Mouse (Mus musculus) adrenal gland, postnatal 14 days (tissue): ENCODE data around the gene Katna1. TPM values are rescaled to one million over a fixed set of nuclear protein-coding genes. Genes with fewer than 3 reads are reported as not detected.
"Not testable (repeated sequence)": the region's sequence is repeated elsewhere in the genome, so short reads cannot be mapped to it uniquely, and the experiment has no call there.

Experiments
- DNase-seq: peaks from one replicate; pipeline ENCODE4 v3.0.0; 2021; ENCODE audit warnings: mixed read lengths
- long read RNA-seq, 2 experiments: library from polyadenylated mRNA; stranded (forward); transcript quantifications; one replicate each; pipeline ENCODE4 v2.0.0; 2021
- total RNA-seq: library from RNA; stranded (reverse); gene quantifications from 2 replicates; pipeline ENCODE4 v1.2.3, GENCODE M21; 2021

Gene Katna1
- 33.8 and 35.4 TPM in 2 replicates for total RNA-seq
- long read RNA-seq, experiment 1, transcript Katna1-201 (11 exons, 1,774 nt) = major isoform, 30 of 44 reads
- long read RNA-seq, experiment 1, partial matches to known transcripts = 7 of 44 reads
- long read RNA-seq, experiment 1, other reads (novel, unspliced or antisense) = 7 of 44 reads
- long read RNA-seq, experiment 2, transcript Katna1-201 (11 exons, 1,774 nt) = major isoform, 25 of 37 reads
- long read RNA-seq, experiment 2, partial matches to known transcripts = 4 of 37 reads
- long read RNA-seq, experiment 2, other reads (novel, unspliced or antisense) = 8 of 37 reads

DNA sequence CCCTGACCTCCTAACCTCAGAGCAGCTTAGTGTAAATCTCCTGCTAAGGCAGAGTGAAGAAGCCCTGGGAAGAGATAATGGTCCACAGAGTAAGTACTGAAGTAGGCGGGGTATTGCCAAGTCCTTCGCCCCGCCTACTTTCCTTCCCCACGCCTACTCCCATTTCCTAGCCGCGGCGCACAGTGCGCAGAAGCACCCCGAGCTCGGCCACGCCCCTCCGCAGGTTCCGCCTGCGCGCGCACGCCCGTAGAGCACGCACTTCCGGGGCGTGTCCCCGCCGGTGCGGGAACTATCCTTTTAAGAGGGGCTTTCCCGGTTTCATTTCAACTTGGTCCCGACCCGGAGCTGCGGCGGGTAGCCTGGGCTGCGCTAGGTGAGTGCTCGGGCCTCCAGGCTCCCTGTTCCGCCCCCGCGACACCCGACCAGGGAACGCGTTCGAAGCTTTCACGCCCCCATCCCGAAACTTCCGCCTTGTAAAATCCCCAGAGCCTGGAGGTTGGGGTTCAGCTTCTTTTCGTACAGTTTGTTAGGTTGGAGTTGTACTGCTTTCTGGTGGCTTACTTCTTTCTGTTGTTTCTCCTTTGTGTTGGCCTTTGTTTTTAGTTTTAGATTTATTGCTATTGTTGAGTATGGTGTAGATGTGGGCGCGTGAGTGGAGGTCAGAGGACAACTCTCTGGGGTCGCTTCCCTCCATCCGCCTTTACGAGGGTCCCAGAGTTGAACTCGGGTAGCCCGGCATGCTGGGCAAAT is at the start of gene Katna1:
Gene Katna1, plus strand, starts transcription at position 250 of the 750 bp plus-strand sequence.
- peak; percentile 98 for DNase-seq

DNA sequence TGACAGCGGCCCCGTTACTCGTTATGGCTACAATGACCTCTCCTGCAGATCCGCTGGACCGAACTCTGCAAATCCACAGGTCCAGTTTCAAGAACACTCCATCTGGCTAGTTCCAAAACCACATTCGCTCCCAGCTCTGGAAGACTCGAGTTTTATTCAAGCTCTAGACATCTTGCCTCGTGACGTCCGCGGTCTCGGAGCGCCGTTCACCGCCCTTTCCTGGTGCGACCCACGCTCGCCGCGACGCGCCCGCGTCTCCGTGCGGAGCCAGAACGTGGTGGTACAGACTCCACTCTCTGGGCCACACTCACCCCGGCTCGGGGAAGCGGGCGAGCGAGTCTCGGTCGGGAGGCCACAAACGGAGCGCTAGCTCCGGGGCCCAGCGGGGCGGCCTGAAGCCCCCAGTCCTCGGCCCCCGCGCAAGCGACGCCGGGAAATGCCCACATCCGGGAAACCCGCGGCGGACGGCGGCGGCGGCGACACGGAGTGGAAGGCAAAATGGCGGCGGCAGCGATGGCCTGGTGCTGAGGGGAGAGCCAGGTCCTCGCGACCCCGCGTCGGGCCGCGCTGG is 45.0 kb upstream of the Katna1 start, which contains the start of the genes Pcmt1 and Lats1:
Gene Pcmt1, minus strand, starts transcription at position 406 of the 571 bp plus-strand sequence.
Gene Lats1, plus strand, starts transcription at position 484 of the 571 bp plus-strand sequence.
- DNase-seq = peak; percentile 95

DNA sequence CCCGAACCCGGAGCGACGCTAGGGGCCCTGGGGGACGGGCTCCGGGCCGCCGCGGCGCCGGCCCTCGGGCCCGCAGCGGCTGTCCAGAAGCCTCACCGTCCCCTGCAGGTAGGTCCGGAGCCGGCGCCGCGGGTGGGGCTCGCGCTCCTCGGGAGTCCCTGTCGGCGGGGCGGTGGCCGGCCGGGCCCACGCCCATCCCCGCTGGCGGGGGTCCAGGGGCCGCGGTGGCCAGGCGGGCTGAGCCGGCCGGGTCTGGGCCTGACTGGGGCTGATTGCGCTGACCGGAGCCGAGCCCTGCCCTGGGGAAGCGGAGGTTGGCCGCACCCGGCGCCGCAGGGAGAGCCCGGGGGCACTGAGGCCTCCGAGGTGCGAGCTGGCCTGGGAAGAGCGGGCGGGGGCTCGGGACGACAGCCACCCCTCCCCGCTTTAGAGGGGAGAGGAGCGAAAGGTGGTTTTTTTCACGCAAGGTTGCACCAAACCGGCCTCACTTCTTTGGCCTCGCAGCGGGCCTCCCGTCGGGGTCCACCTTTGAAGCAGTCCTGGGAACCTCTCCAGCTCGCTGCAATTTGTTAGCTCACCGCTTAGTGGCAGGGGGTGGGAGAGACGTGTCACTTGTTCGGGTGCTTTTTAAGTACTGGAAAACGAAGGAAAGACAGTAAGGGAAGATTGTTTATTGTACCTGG is 44.3 kb upstream of the Katna1 start:
- peak; percentile 88 for DNase-seq

DNA sequence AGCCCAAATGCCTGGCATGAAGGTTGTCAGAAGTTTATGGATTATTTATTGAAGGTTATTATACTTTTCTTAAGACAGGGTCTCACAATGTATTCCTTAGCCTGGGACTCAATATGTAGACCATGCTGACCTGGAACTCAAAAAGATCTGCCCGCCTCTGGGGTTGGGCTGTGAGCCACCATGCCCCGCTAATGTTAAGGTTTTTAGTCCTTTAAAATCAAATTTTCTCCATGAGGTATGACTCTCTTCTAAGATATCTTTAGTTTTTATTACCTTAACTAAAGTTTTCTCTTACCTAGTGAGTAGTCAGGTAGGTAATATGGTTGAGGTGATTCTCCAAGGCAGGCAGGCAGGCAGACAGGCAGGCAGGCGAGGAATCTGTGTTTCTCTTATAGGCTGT is 43.6 kb upstream of the Katna1 start:
- DNase-seq = no peak

DNA sequence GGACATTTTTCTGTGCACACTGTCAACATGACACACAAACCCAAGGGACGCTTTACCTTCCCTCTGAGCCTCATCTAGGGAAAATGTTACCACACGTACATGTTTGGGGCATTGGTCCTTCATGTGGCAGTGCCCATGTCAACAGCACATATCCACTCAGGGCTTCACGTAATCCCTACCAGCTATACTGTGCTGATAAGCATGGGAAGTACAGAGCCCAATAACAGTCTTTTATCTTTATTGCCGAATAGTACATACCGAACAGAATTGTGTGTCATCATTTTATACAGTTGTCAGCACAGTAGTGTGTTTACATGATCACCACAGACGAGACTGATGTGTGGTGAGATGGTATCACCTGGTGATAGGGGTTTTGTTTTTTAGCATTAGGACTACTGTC is 38.9 kb upstream of the Katna1 start:
- DNase-seq = no peak

DNA sequence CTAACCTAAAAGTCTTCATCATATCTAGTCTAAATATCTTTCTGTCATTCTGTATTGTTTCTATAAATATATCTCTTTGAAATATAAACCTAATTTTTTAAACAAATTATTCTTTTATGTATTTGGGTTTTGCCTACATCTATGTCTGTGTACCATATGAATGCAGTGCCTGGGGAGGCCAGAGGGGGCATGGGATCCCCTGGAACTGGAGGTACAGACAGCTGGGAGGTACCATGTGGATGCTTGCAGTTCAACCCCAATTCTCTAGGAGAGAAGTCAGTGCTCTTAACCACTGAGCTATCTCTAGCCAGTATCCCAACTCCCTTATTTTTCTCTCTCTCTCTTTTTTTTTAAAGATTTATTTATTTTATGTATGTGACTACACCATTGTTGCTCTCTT is 30.5 kb upstream of the Katna1 start:
- no peak for DNase-seq

DNA sequence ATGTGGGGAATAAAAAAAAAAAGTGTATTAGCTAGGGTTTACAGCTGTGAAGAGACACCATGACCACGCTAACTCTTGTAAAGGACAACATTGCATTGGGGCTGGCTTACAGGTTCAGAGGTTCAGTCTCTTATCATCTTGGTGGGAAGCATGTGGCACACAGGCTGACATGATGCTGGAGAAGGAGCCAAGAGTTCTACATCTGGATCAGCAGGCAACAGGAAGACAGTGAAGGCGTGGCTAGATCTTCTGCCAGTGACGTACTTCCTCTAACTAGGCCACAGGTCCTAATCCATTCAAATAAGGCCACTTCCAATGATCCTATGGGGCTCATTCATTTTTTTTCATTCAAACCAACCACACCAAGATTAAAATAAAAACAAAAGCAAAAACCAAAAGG is 25.7 kb upstream of the Katna1 start:
- no peak for DNase-seq

DNA sequence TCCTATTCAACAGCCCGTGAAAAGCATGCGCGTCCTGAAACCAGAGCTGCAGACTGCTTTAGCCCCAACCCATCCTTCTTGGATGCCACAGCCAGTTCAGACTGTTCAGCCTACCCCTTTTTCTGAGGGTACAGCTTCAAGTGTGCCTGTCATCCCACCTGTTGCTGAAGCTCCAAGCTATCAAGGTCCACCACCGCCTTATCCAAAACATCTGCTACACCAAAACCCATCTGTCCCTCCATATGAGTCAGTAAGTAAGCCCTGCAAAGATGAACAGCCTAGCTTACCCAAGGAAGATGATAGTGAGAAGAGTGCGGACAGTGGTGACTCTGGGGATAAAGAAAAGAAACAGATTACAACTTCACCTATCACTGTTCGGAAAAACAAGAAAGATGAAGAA is 23.2 kb upstream of the Katna1 start:
- no peak for DNase-seq

DNA sequence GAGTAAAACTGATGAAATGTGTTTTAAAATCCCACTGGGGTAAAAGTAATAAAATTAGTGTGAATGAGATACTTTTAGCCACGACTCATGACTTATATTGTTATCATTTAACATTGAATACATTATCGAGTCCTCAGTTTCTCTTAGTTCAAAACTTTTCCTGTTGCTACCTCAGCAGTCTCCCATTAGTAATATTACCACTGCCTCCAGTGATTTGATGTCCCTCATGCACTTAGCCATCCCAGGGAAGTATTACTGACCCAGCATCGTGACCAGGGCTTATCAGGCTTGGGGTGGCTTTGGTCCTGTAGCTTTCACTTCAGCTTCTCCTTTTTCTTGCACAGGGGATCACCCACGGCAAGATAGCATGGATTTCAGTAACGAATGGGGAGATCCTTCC is 15.7 kb upstream of the Katna1 start:
- DNase-seq = no peak

DNA sequence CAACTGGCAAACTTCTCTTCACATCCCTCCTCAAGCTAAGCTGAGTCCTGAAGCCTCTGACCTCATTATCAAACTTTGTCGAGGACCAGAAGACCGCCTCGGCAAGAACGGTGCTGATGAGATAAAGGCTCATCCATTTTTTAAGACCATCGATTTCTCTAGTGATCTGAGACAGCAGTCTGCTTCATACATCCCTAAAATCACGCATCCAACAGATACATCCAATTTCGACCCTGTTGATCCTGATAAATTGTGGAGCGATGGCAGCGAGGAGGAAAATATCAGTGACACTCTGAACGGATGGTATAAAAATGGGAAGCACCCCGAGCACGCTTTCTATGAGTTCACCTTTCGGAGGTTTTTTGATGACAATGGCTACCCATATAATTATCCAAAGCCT is 13.3 kb upstream of the Katna1 start:
- no peak for DNase-seq

DNA sequence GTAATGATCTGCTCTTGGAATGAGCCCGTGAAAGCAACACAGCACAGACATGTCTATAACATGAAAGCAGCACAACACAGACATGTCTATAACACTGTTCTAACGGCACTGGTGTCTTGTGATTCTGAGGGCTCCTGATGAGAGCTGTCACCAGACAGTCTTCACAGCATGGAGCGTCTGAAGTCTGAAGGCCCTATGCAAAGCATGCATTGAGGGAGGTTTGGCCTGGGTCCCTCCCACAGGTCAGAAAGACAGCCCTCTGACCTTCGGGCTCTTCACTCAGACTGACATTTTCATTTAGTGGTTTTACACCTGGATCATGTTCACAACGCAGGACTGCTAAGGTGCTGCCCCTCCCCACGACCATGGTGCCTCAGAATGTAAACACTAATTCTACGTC is 10.7 kb upstream of the Katna1 start:
- DNase-seq = no peak

DNA sequence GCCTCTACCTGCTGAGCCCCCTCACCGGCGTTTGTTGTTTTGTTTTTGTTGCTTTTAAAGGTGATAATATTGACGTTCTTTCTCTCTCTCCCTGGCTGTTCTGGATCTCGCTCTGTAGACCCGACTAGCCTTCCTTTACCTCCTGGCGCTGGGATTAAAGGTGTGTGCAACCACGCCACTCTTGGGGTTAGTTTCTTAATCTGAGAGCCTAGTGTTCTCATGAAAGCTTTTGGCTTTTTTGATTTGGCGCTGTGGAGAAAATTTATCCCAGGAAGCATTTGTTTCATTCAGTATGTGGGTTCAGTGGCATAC is 657 bp downstream of the Katna1 start:
- DNase-seq = peak; percentile 15

DNA sequence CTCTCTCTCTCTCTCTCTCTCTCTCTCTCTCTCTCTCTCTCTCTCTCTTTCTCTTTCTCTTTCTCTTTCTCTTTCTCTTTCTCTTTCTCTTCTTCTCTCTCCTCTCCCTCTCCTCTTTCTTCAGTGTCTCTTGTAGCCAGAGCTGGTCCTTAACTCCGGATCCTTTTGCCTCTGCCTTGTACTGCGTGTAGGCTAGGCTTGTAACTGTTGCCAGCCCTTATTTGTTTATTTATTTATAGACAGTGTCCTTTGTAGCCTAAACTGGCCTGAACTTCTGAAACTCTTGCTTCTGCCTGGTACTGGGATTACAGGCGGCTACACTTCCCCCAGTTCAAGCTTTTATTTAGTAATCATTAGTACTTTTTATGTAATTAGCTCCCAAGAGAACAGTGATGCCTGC is 1.2 kb downstream of the Katna1 start:
- DNase-seq = no peak

DNA sequence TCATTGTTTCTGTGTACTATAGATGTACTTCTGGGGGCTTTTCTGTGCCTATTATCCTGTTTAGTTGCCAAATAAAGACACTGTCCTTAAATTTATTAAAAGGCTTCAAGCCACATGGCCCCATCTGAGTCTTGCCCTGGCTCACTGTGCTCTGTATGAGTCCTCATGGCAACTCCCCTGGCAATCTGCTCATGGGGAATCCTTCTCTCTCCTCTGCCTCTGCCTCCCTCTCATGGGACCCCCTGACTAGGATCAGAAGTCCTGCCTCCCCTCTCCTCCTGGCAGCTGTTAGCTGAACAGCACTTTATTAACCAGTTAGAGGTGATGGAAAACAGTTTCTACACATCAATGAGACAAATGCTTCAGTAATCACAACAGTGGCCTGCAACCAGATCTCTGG is 5.8 kb downstream of the Katna1 start:
- no peak for DNase-seq

DNA sequence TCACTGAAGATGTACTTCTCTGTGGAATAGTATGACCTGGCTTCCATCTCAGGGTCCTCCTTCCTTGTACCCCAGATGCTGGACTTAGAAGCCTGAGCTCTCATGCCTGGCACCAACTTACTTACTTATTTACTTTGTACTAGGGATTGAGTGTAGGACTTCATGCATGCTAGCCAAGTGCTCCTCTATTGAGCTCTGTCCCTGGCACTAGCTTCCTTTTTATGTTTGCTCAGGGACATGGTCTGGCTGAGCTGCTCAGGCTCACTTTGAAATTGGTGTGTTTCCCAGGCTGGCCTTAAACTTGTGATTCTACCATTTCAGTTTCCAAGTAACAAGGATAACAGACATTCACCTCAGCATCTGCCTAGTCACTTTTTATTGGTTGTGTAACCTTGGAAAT is 11.3 kb downstream of the Katna1 start:
- DNase-seq = peak; percentile 9

DNA sequence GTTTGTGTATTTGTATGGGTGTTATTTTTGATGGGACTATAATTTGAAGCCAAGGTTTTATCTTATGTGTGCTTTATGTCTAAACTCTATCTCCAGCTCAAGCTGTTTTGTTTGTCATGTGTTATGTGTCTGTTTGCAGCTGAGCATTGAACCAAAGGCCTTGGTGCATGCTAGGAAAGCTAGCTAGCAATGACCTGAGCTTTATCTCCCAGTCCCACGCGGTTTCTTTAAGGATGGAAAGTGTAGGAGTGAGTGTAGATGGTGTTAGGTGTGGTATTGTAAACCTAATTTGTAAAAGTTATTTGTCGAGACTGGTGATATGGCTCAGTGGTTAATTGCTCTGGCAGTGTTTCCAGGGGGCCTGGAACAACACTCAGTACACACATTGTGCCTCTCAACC is 12.1 kb downstream of the Katna1 start:
- no peak for DNase-seq

DNA sequence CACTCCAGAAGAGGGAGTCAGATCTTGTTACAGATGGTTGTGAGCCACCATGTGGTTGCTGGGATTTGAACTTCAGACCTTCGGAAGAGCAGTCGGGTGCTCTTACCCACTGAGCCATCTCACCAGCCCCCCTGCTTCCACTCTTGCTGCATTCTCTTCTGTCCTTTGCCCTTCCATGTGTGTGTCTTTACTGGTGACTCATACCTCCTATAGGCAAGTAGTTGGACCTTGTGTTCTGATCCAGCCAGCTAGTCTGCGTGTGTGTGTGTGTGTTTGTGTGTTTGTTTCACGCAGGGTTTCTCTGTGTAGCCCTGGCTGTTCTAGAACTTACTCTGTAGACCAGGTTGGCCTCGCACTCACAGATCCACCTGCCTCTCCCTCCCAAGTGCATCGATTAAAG is 19.7 kb downstream of the Katna1 start:
- not testable (repeated sequence) for DNase-seq

DNA sequence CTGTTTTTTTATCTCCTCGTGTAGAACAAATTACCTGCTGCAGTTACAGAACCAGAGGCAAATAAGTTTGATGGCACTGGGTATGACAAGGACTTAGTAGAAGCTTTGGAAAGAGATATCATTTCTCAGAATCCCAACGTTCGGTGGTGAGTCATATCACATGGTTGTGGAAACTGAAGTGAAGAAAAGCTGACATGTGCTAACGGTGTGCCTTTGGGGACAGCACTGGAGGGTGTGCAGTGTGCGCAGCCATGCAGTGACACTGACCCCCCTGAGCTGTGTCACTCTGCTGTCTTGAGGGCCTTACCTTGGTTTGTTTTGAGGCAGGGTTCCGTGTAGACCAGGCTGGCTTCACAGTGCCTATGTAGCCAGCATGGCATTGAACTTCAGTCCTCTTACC is 23.0 kb downstream of the Katna1 start:
- DNase-seq = no peak

DNA sequence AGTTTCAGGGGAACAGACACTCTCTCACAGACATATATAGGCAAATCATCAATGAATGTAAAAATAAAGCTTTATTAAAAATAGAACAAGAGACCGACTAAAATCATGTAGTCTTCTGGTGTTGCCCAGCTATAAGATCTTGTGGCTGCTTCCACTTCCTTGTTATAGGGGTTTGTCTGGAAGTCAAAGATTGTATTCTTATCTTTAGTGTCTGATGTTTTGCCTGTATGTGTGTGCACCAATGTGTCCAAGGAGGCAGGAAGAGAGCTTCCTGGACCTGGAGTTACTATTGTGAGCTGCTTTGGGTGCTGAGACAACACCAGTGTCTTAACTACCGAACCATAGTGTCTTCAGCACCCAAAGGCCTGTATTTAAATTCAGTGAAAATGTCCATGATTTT is 31.7 kb downstream of the Katna1 start:
- DNase-seq = no peak

DNA sequence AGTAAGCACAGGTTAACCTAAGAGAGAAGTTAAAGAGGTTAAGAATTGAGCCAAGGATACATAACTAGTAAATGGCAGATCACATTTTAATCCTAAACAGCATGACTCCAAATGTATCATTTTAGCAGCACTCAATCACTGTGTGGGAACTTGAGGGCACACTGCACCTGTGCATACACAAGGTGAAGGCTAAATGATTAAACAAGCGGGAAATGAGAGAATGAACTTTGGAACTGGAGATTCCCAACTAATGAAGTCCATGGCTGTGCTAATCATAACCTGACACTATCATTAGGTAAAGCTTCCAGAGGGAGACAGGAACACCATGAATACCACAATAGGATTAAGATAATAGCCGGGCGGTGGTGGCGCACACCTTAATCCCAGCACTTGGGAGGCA is 46.5 kb downstream of the Katna1 start:
- no peak for DNase-seq

DNA sequence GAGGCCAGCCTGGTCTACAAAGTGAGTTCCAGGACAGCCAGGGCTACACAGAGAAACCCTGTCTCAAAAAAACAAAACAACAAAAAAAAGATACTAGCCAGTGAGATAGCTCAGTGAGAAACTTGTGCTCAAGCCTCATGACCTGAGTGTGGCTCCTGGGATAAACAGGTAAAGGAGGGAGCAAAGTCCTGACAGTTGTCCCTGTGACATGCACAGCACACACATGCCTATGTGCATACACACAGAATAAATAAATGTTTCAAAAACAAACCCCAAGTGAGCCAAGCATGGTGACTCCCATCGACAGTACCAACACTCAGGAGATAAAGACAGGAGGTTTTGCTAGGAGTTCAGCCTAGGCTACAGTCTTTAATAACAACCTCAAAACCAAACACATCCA is 47.0 kb downstream of the Katna1 start:
- no peak for DNase-seq

DNA sequence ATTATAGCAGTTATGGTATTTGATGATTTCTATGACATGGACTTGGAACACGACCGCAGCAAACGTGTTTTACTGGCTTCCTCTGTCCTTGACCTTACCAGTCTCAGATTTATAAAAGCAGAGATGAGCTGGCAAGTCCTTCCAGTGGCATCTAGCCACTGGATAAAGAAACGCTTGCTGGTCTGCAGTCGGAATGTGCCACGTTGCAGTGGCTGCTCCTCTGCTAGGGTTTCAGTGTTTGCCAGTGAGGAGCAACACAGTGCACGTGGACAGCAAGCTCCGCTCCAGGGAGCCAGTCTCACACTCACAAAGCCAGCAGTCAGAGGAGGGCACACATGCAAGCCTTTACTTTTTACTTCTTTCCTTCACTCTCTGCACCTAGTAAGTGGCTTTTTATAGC is 49.6 kb downstream of the Katna1 start:
- DNase-seq = peak; percentile 71

DNA sequence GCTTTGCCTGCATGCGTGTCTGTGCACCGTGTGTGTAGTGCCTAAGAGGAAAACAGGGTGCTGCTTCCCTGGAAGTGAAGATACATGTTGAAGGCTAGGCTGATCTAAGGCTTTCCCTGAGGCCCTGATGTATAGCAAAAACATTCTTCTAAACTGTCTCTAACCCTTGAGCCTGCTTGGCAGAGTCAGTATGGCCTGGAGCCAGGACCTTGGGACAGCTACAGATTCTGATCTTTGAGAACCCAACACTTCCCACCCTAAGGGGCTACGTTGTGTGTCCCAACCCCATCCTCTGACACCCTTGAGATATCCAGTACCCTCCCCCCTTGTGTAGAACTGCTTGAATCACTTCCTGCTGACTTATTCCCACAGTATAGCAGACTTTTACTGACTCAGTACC is 52.6 kb downstream of the Katna1 start:
- peak; percentile 73 for DNase-seq
